Mouse (Mus musculus): ENCODE measurements around the gene Mecom. TPM values are rescaled to one million over a fixed set of nuclear protein-coding genes. Genes with fewer than 3 reads are reported as not detected.

Gene Mecom
- total and polyA plus RNA-seq, 3 experiments, result not detected

GRCm38 (mm10) chr3:30181807-30182481 lies 365.9 kb downstream of the Mecom start:
- dilution Hi-C loops (cut with MboI; ENCODE audit: extremely low pct_ligation_motif_present, extremely low pct_unique_long_range_greater_than_20kb, low sequenced_read_pairs), result no loop called here
- Histone ChIP-seq H3K9ac (ENCODE audit: insufficient read depth, low read depth) (no peak overlapping the region), H3K27me3 (replicated peaks) (no peaks in the 10 kb centered on the region), H3K36me3 (replicated peaks in 1 of 2; ENCODE audit: control insufficient read depth in 1 of 2, insufficient read depth in 1 of 2, low read length in 1 of 2) (no peaks in the 10 kb centered on the region), H3K4me3 (replicated peaks in 1 of 3; ENCODE audit: low read depth in 2 of 3, low read length in 2 of 3, poor library complexity in 1 of 3) (no peak overlapping the region), H3K4me2 (ENCODE audit: insufficient read depth, low read depth, poor library complexity, severe bottlenecking) (no peak overlapping the region), H3K9me3 (replicated peaks; ENCODE audit: low read length) (no peaks in the 10 kb centered on the region), H3K27ac (ENCODE audit: insufficient read depth, low read depth) (no peak overlapping the region), H3K79me2 (replicated peaks; ENCODE audit: control insufficient read depth, extremely low read depth, insufficient read depth, poor library complexity, severe bottlenecking) (no peaks in the 10 kb centered on the region), H3K4me1 (ENCODE audit: control insufficient read depth in 1 of 2, insufficient read depth in 2 of 2) (peaks cover 0 to 6% of the 10 kb centered on the region in 2 experiments; a peak in 1 of 4 replicates)
- no peak for DNase-seq (ENCODE audit: extremely low read depth)
- in situ Hi-C loops (cut with MboI; ENCODE audit: low pct_ligation_motif_present, low pct_unique_long_range_greater_than_20kb, low sequenced_read_pairs), result no loop called here
- TF ChIP-seq RCOR1 (conservative IDR thresholded peaks at IDR 0.05; ENCODE audit: low read depth, low read length) (no peak), BHLHE40 (IDR thresholded peaks at IDR 0.05; ENCODE audit: low read depth, low read length) (no peak), NELFE (IDR thresholded peaks at IDR 0.05; ENCODE audit: low read depth, low read length) (no peak), POLR2A (IDR thresholded peaks at IDR 0.05; ENCODE audit: low read depth, low read length) (no peak), MEF2A (IDR thresholded peaks at IDR 0.05; ENCODE audit: borderline replicate concordance, low read depth, low read length) (no peak), ELF1 (IDR thresholded peaks at IDR 0.05; ENCODE audit: low read depth, low read length) (no peak), ZNF384 (IDR thresholded peaks at IDR 0.05; ENCODE audit: low read depth, low read length) (no peak), ETS1 (conservative IDR thresholded peaks at IDR 0.05; ENCODE audit: low read depth, low read length) (no peak), EP300 (IDR thresholded peaks at IDR 0.05; ENCODE audit: low read length) (no peak), PAX5 (IDR thresholded peaks at IDR 0.05; ENCODE audit: low read length) (no peak), KAT2A (IDR thresholded peaks at IDR 0.05; ENCODE audit: insufficient replicate concordance, low read length) (no peak), JUN (IDR thresholded peaks at IDR 0.05; ENCODE audit: insufficient read depth, low read depth, low read length) (no peak), GABPA (IDR thresholded peaks at IDR 0.05; ENCODE audit: insufficient replicate concordance, low read depth, low read length) (no peak), SIN3A (IDR thresholded peaks at IDR 0.05; ENCODE audit: low read length) (no peak), MAZ (IDR thresholded peaks at IDR 0.05; ENCODE audit: low read depth, low read length) (no peak), CTCF (conservative IDR thresholded peaks at IDR 0.05 in 1 of 2, IDR thresholded peaks at IDR 0.05 in 1 of 2; ENCODE audit: low read depth in 2 of 2, low read length in 2 of 2) (no peak)

GRCm38 (mm10) chr3:30176615-30177014 lies 371.2 kb downstream of the Mecom start:
- no peak overlapping the region for H3K9ac ChIP-seq (ENCODE audit: insufficient read depth, low read depth)
- TF ChIP-seq EP300 (IDR thresholded peaks at IDR 0.05; ENCODE audit: low read length) (no peak), UBTF (IDR thresholded peaks at IDR 0.05; ENCODE audit: low read depth, low read length) (no peak), POLR2AphosphoS2 (IDR thresholded peaks at IDR 0.05; ENCODE audit: low read depth, low read length) (no peak), SMC3 (IDR thresholded peaks at IDR 0.05; ENCODE audit: low read depth, low read length) (no peak), JUND (conservative IDR thresholded peaks at IDR 0.05; ENCODE audit: low read depth, low read length) (no peak), CHD2 (IDR thresholded peaks at IDR 0.05; ENCODE audit: low read length) (no peak), MAFK (IDR thresholded peaks at IDR 0.05; ENCODE audit: insufficient replicate concordance, low read length) (no peak), MAZ (IDR thresholded peaks at IDR 0.05; ENCODE audit: low read depth, low read length) (no peak), BHLHE40 (IDR thresholded peaks at IDR 0.05; ENCODE audit: low read depth, low read length) (no peak), USF1 (IDR thresholded peaks at IDR 0.05; ENCODE audit: low read depth, low read length) (no peak), ZNF384 (IDR thresholded peaks at IDR 0.05; ENCODE audit: low read depth, low read length) (no peak), MXI1 (IDR thresholded peaks at IDR 0.05; ENCODE audit: low read depth, low read length) (no peak), GABPA (IDR thresholded peaks at IDR 0.05; ENCODE audit: insufficient replicate concordance, low read depth, low read length) (no peak), PAX5 (IDR thresholded peaks at IDR 0.05; ENCODE audit: low read length) (no peak), USF2 (conservative IDR thresholded peaks at IDR 0.05; ENCODE audit: low read depth, low read length) (no peak), NELFE (IDR thresholded peaks at IDR 0.05; ENCODE audit: low read depth, low read length) (no peak), POLR2A (IDR thresholded peaks at IDR 0.05; ENCODE audit: low read depth, low read length) (no peak), JUN (IDR thresholded peaks at IDR 0.05; ENCODE audit: insufficient read depth, low read depth, low read length) (no peak), RAD21 (IDR thresholded peaks at IDR 0.05; ENCODE audit: low read depth, low read length) (no peak), TBP (conservative IDR thresholded peaks at IDR 0.05; ENCODE audit: low read depth, low read length) (no peak)
- H3K79me2 ChIP-seq (replicated peaks; ENCODE audit: control insufficient read depth, extremely low read depth, insufficient read depth, poor library complexity, severe bottlenecking), result no peaks in the 10 kb centered on the region
- H3K4me1 ChIP-seq (ENCODE audit: control insufficient read depth in 1 of 2, insufficient read depth in 2 of 2), result peaks cover 0 to 6% of the 10 kb centered on the region in 2 experiments; a peak in 1 of 4 replicates
- in situ Hi-C loops (cut with MboI; ENCODE audit: low pct_ligation_motif_present, low pct_unique_long_range_greater_than_20kb, low sequenced_read_pairs) (no loop called here), dilution Hi-C loops (cut with MboI; ENCODE audit: extremely low pct_ligation_motif_present, extremely low pct_unique_long_range_greater_than_20kb, low sequenced_read_pairs) (no loop called here)
- H3K4me2 ChIP-seq (ENCODE audit: insufficient read depth, low read depth, poor library complexity, severe bottlenecking), result no peak overlapping the region
- no peaks in the 10 kb centered on the region for H3K27me3 ChIP-seq (replicated peaks)
- H3K4me3 ChIP-seq (replicated peaks in 1 of 3; ENCODE audit: low read depth in 2 of 3, low read length in 2 of 3, poor library complexity in 1 of 3), result no peak overlapping the region
- no peaks in the 10 kb centered on the region for H3K36me3 ChIP-seq (replicated peaks in 1 of 2; ENCODE audit: control insufficient read depth in 1 of 2, insufficient read depth in 1 of 2, low read length in 1 of 2)
- no peaks in the 10 kb centered on the region for H3K9me3 ChIP-seq (replicated peaks; ENCODE audit: low read length)
- no peak for DNase-seq (ENCODE audit: extremely low read depth)
- no peak overlapping the region for H3K27ac ChIP-seq (ENCODE audit: insufficient read depth, low read depth)

All from CH12.LX (cell line).